Mouse (Mus musculus): ENCODE measurements around the gene Traip.

GRCm38 (mm10) chr9:107932221-107932620 is 17.7 kb upstream of the Traip start:
- no peak for TF ChIP-seq EP300 (IDR thresholded peaks at IDR 0.05; ENCODE audit: low read depth)
- no peak for TF ChIP-seq CTCF (IDR thresholded peaks at IDR 0.05; ENCODE audit: low read depth)
